In the genomic region with DNA sequence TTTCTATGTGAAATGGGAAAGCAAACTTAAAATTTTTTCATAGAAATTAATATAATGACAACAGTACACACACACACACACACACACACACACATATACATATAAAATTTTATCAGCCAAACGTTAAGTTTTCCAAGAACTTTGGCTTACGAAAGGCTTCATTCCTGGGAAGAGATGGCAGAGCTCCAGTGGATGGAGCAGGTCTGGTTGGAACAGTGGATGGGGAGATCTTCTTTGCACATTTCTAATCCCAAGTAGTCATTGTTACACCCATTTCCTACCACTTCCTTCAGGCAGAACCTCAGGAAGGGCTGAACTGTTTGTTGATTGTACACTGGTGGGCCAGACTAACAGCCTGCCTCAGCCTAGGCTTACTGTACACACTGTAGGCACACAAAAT, we compare ENCODE assay signal across 14 mouse cellular contexts.
"Had no signal": no experiment of that assay in that cellular context is flagged by ENCODE, and none has a peak within 500 bp of the region (broad histone marks: within the 10 kb centered on the region; RNA-seq: fewer than 3 reads in every experiment).

No protein-coding gene starts in this region.

- H3K4me1 ChIP-seq: limb, embryonic 10.5 days; midbrain, embryonic 10.5 days had no signal

- H3K27ac ChIP-seq: intestine, embryonic 15.5 days; left cerebral cortex, adult 2 months; limb, embryonic 10.5 days; midbrain, embryonic 10.5 days; neural tube, embryonic 15.5 days had no signal

- H3K36me3 ChIP-seq: neural tube, embryonic 15.5 days had no signal

- H3K4me2 ChIP-seq: intestine, embryonic 15.5 days; lung, embryonic 14.5 days; neural tube, embryonic 15.5 days had no signal

- H3K27me3 ChIP-seq: intestine, embryonic 15.5 days; neural tube, embryonic 15.5 days had no signal

- ATAC-seq: intestine, embryonic 15.5 days had no signal

- H3K9me3 ChIP-seq: intestine, embryonic 15.5 days; limb, embryonic 10.5 days; midbrain, embryonic 10.5 days; neural tube, embryonic 15.5 days had no signal

- H3K4me3 ChIP-seq: intestine, embryonic 15.5 days; left cerebral cortex, adult 2 months; limb, embryonic 10.5 days; midbrain, embryonic 10.5 days; myocyte; neural tube, embryonic 15.5 days had no signal

- DNase-seq: kidney, adult 18-20 months; kidney, postnatal 25 days; lung, embryonic 14.5 days; midbrain, embryonic 14.5 days; right cerebral cortex, adult 18-20 months; right cerebral cortex, postnatal 25 days; thymus, adult 18-20 months; thymus, postnatal 14 days had no signal

- H3K9ac ChIP-seq: intestine, embryonic 15.5 days; lung, embryonic 14.5 days; neural tube, embryonic 15.5 days had no signal
